Mouse (Mus musculus) stomach, embryonic 14.5 days (tissue): Measurements from ENCODE around the gene Otulin. TPM values are rescaled to one million over a fixed set of nuclear protein-coding genes. Genes with fewer than 3 reads are reported as not detected.

Experiments
- ATAC-seq: fragments of 200-750 bp; cut with Nextera tagmentation; 2 replicates; pipeline ENCODE4 v1.8.0; 2017; ENCODE audit warnings: low read depth, moderate TSS enrichment; ENCODE audit not compliant: insufficient number of reproducible peaks, insufficient read depth, low FRiP score
- H3K27ac ChIP-seq: fragments of 300-500 bp; sonication (generic); 2 replicates; pipeline ENCODE4 v1.5.1; 2014; ENCODE audit warnings: mild to moderate bottlenecking, low read length, moderate library complexity, mixed read lengths
- H3K27me3 ChIP-seq: fragments of 300-500 bp; sonication (generic); 2 replicates; pipeline ENCODE4 v1.6.1; 2014; ENCODE audit warnings: low read length, control low read depth, mixed read lengths; ENCODE audit not compliant: control insufficient read depth, insufficient read depth
- H3K36me3 ChIP-seq: fragments of 300-500 bp; sonication (generic); 2 replicates; pipeline ENCODE4 v1.6.1; 2014; ENCODE audit warnings: mild to moderate bottlenecking, control low read depth, low read length, moderate library complexity, mixed read lengths; ENCODE audit not compliant: control insufficient read depth, insufficient read depth
- H3K4me1 ChIP-seq: fragments of 300-500 bp; sonication (generic); 2 replicates; pipeline ENCODE4 v1.6.1; 2014; ENCODE audit warnings: low read length, control low read depth, mixed read lengths; ENCODE audit not compliant: control insufficient read depth, insufficient read depth
- H3K4me2 ChIP-seq: fragments of 300-500 bp; sonication (generic); replicated peaks from 2 replicates; pipeline ENCODE4 v1.6.1; 2014; ENCODE audit warnings: low read depth, low read length, control low read depth
- H3K4me3 ChIP-seq: fragments of 300-500 bp; sonication (generic); 2 replicates; pipeline ENCODE4 v1.5.1; 2014; ENCODE audit warnings: low read depth, low read length, control low read depth
- H3K9ac ChIP-seq: fragments of 300-500 bp; sonication (generic); replicated peaks from 2 replicates; pipeline ENCODE4 v1.6.1; 2014; ENCODE audit warnings: low read depth, mild to moderate bottlenecking, control low read depth, low read length, moderate library complexity, mixed read lengths
- H3K9me3 ChIP-seq: fragments of 300-500 bp; sonication (generic); 2 replicates; pipeline ENCODE4 v1.6.1; 2016; ENCODE audit warnings: low read depth, low read length, control low read depth; ENCODE audit not compliant: control insufficient read depth
- WGBS: fragments of 180-500 bp; shearing (Covaris S2); extraction: QIAGEN DNeasy Blood & Tissue Kit; methylation state at CpG from one replicate; pipeline ENCODE4 v1.1.7; 2014; 5-methylcytosine and 5-hydroxymethylcytosine counted together
- polyA plus RNA-seq: library from polyadenylated mRNA; unstranded; fragments of >200 nt; fragmentation: Nextera tagmentation; extraction: Ambion mirVana; gene quantifications from 2 replicates; pipeline ENCODE4 v1.2.1, GENCODE M21; 2014

Gene Otulin
- polyA plus RNA-seq, 1 experiment from 2014 or later, result 33.2 TPM

DNA sequence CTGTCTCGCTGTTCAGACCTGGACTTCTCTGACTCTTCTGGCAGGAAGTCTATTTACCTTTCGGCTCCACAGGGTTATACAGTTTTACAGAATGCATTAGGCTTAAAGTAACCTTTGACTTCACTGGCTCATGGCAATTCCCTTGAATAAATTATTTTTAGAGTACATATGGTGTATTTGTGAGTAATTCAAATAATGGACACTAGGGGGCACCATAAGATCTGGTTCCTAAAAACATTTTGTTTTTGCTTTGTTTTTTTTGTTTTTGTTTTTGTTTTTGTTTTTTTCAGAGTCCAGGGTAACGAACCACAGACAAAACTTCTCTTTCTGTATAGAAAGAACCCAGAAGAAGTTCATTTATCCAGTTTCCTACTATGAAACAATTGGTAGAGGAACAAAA lies 17.2 kb upstream of the Otulin start:
- Histone ChIP-seq H3K9ac (no peak overlapping the region), H3K4me2 (no peak overlapping the region), H3K9me3 (no peaks in the 10 kb centered on the region), H3K27ac (no peak overlapping the region), H3K27me3 (no peaks in the 10 kb centered on the region), H3K36me3 (no peaks in the 10 kb centered on the region), H3K4me1 (no peaks in the 10 kb centered on the region), H3K4me3 (no peak overlapping the region)
- 33% methylated on average over 3 of the region's 3 CpGs for WGBS
- no peak for ATAC-seq

DNA sequence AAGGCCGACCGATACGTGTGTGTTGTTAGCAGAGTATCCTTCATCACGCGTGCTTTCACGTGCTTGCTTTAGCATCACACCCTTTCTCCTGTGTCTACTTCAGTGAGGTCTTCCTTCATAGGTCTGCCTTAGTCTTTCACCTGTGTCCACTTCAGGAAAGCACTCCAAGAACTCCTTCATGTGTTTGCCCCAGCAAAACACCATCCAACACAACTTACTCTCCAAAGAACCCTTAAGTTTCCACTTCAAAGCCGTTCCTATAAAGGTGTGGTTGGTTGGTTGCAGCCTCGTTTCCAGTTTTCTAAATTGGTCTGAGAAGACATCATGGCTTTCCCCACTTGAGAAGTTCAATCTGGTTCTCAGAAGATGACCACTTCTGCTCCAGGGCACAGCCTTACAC lies 16.2 kb upstream of the Otulin start:
- H3K27me3 ChIP-seq, result no peaks in the 10 kb centered on the region
- no peaks in the 10 kb centered on the region for H3K36me3 ChIP-seq
- H3K4me3 ChIP-seq, result no peak overlapping the region
- H3K9ac ChIP-seq, result no peak overlapping the region
- no peak overlapping the region for H3K27ac ChIP-seq
- no peaks in the 10 kb centered on the region for H3K4me1 ChIP-seq
- 93% methylated on average over 8 of the region's 8 CpGs for WGBS
- no peaks in the 10 kb centered on the region for H3K9me3 ChIP-seq
- ATAC-seq, result no peak
- no peak overlapping the region for H3K4me2 ChIP-seq

DNA sequence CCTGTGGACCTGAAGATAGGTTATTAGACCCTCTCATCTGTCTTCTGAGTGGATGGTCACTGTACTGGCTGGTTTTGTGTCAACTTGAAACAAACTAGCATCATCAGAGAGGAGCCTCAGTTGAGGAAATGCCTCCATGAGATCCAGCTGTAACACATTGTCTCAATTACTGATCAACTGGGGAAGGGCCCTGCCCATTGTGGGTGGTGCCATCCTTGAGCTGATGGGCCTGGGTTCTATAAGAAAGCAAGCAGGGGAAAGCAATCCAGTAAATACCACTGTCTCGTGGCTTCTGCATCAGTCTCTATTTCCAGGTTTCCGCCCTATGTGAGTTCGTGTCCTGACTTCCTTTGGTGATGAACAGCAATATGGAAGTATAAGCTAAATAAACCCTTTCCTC lies 14.8 kb upstream of the Otulin start:
- H3K4me2 ChIP-seq, result no peak overlapping the region
- H3K4me1 ChIP-seq, result no peaks in the 10 kb centered on the region
- WGBS, result 82% methylated on average over 3 of the region's 3 CpGs
- no peak overlapping the region for H3K9ac ChIP-seq
- H3K4me3 ChIP-seq, result no peak overlapping the region
- no peak for ATAC-seq
- no peaks in the 10 kb centered on the region for H3K27me3 ChIP-seq
- no peak overlapping the region for H3K27ac ChIP-seq
- no peaks in the 10 kb centered on the region for H3K9me3 ChIP-seq
- H3K36me3 ChIP-seq, result no peaks in the 10 kb centered on the region

DNA sequence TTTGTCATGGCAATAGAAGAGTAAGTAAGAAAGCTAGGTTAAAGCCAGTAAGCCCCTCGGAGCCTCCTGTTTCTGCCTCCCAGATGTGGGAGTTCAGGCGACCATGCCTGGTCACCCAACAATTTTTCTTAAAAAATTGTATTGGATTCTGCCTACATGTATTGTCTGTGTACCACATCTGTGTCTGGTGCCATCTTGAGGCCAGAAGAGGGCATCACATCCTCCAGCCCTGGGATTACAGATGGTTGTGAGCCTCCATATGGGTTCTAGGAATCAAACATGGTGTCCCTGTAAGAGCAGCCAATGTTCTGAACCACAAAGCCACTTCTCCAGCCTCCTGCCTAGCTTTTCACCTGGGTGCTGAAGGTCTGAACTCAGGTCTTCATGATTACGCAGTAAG lies 12.4 kb upstream of the Otulin start:
- WGBS, result 87% methylated on average over 3 of the region's 3 CpGs
- ATAC-seq, result no peak
- Histone ChIP-seq H3K4me3 (no peak overlapping the region), H3K4me2 (no peak overlapping the region), H3K4me1 (no peaks in the 10 kb centered on the region), H3K27ac (no peak overlapping the region), H3K27me3 (no peaks in the 10 kb centered on the region), H3K9me3 (no peaks in the 10 kb centered on the region), H3K36me3 (no peaks in the 10 kb centered on the region), H3K9ac (no peak overlapping the region)

DNA sequence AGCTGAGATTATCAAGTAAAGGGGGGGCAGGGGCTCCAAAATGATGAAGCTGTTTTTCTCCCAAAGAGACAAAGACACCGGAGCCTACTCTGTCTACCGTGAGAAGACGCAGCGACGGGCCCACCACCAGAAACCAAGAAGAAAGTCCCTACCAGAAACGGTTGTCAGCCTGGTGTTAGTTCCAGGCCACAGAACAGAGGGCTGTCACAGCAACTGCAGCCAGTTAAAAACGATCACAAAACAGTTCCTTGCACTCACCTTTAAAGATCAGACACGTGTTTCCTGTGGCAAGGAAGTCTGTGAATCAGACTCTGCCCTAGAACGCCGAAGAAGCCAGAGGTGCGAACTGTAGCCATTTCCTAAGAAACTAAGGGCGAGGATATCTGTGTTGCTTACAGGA lies 10.7 kb upstream of the Otulin start:
- Histone ChIP-seq H3K4me1 (no peaks in the 10 kb centered on the region), H3K4me3 (no peak overlapping the region), H3K36me3 (no peaks in the 10 kb centered on the region), H3K27me3 (no peaks in the 10 kb centered on the region), H3K27ac (no peak overlapping the region), H3K9ac (no peak overlapping the region), H3K4me2 (no peak overlapping the region), H3K9me3 (no peaks in the 10 kb centered on the region)
- 47% methylated on average over 12 of the region's 12 CpGs for WGBS
- no peak for ATAC-seq

DNA sequence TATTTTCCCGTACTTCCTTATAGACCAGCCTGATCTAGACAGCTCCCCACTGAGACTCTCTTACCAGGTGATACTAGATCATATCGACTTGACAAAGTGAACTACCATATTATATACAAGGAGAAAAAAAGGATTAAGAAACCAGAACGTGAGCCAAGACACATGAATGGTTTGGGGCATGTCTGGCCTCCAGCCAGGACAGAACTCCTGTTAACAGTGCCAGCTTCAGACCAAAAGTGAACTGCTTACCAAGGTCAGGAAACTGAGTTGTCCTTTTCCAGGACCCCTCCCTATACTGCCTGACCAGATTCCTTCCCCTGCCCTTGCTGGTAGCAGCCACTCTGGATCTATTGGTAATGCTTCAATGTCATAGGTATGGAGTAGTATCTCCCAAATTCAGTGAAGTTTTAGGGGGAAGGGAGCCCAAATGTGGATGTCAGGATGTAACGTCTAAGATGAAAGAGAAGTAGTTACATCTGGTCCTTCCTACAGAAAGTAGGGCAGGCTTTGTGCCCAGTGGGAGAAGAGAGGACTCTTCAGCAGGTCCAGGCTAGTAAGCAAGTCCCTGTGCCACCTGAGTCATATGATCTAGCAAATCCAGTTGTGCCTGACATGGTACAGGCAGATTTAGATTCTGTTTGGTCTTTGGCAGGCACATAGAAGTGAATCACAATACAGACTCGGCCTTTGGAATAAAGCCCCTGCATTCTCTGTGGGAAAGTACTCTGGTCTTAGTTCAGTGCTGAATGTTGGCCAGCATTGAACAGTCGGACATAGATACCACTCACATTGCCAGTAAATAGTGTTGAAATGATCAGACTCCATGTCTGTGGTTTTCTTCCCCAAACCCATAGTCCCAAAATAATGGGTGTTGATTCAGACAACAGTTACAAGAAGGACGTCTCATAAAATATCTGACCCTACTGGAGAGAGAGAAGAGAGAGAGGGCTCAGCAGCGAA lies 3.7 kb upstream of the Otulin start:
- Histone ChIP-seq H3K4me3 (no peak overlapping the region), H3K27ac (no peak overlapping the region), H3K27me3 (no peaks in the 10 kb centered on the region), H3K4me2 (no peak overlapping the region), H3K9me3 (no peaks in the 10 kb centered on the region), H3K36me3 (no peaks in the 10 kb centered on the region), H3K4me1 (peaks cover 3% of the 10 kb centered on the region; the same call in 1 of the 2 replicates), H3K9ac (no peak overlapping the region)
- 74% methylated on average over 8 of the region's 8 CpGs for WGBS
- ATAC-seq, result no peak

DNA sequence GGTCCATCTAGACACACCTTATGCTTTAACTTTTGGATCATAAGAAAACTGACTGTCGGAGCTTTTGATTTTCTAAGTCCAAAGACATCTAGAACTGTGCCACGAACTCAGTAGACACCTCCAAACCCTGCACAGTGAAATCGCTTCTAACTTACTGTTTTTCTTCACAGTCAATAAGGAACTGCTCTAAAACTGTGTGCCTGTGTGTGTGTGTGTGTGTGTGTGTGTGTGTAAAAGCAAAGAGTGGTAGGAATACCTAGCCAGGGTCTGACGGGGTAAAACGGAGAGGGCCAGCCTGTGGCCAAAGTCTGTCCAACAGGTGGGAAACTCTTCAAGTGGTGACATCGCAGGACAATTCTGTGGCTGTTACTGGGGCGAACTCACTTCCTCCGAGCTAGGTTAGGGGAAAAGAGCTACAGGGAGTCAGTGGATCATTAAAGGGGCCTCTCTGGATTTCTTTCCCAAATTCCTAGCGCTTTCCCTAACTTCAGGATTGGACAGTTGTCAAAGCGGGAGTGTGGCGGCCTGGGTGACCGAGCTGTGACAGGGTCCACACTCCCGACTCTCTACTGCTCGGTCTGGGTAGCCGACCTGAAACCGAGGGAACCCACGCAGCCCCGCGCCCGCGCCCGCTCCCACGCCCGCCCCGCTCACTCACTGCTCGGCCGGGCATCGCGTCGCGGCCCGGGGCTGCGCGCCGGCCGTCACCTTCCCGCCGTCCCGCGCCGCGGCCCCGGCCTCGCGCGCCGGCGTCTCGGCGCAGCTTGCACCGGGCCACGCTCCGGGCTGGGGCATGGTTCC lies 493 bp downstream of the Otulin start:
- Histone ChIP-seq H3K9ac (peak overlapping the region; percentile 63), H3K27ac (0 out of 2 replicates have a peak overlapping the region, but pooled peaks have one; percentile 4), H3K4me3 (peak overlapping the region; percentile 68), H3K9me3 (no peaks in the 10 kb centered on the region), H3K36me3 (no peaks in the 10 kb centered on the region), H3K4me1 (peaks cover 9% of the 10 kb centered on the region), H3K27me3 (no peaks in the 10 kb centered on the region), H3K4me2 (peak overlapping the region; percentile 69)
- ATAC-seq, result peak; percentile 60; the same call in 1 of the 2 replicates
- WGBS, result 3% methylated on average over 53 of the region's 53 CpGs

DNA sequence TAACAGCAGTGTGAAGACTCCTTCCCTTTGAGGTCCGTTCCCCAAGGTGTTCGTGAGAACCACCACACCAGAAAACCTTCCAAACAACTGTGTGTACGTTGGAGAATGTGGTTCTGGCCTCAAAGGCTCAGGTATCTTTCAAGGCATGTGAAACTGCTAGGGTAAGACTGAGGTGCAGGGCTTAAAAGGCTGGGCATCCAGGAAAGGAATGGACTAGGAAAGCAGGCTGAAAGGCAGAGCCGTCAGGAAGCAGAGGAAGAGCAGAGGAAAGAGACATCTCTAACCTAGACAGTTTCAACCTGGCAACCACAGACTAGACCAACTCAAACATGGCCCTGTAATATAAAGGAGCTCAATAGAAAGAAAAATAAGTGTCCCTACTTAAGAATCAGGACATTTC lies 1.4 kb downstream of the Otulin start:
- Histone ChIP-seq H3K4me2 (peak overlapping the region; percentile 69), H3K4me1 (peaks cover 9% of the 10 kb centered on the region), H3K36me3 (no peaks in the 10 kb centered on the region), H3K27ac (no peak overlapping the region), H3K9ac (no peak overlapping the region), H3K27me3 (no peaks in the 10 kb centered on the region), H3K4me3 (peak overlapping the region; percentile 68), H3K9me3 (no peaks in the 10 kb centered on the region)
- 74% methylated on average over 4 of the region's 4 CpGs for WGBS
- ATAC-seq, result no peak
